Mouse (Mus musculus) hindbrain, embryonic 16.5 days (tissue): Measurements from ENCODE around the gene Cyp1b1. TPM values are rescaled to one million over a fixed set of nuclear protein-coding genes. Genes with fewer than 3 reads are reported as not detected.
A peak's percentile ranks its signal among the peaks of the same experiment; 100 is the strongest.

Source experiments
- ATAC-seq: fragments of 200-750 bp; cut with Nextera tagmentation; 2 replicates; pipeline ENCODE4 v1.8.0; 2017; ENCODE audit warnings: moderate TSS enrichment, moderate library complexity
- H3K27ac ChIP-seq: fragments of 300-500 bp; sonication (generic); 2 replicates; pipeline ENCODE4 v1.5.1; 2014; ENCODE audit warnings: low read depth, mild to moderate bottlenecking, control low read depth, low read length, moderate library complexity
- H3K27me3 ChIP-seq: fragments of 300-500 bp; sonication (generic); replicated peaks from 2 replicates; pipeline ENCODE4 v1.6.1; 2014; ENCODE audit warnings: low read length; ENCODE audit not compliant: control insufficient read depth, insufficient read depth
- H3K36me3 ChIP-seq: fragments of 300-500 bp; sonication (generic); 2 replicates; pipeline ENCODE4 v1.6.1; 2014; ENCODE audit warnings: mild to moderate bottlenecking, low read length, moderate library complexity, mixed read lengths; ENCODE audit not compliant: control insufficient read depth, insufficient read depth
- H3K4me1 ChIP-seq: fragments of 300-500 bp; sonication (generic); 2 replicates; pipeline ENCODE4 v1.6.1; 2014; ENCODE audit warnings: low read depth, low read length; ENCODE audit not compliant: control insufficient read depth, insufficient read depth
- H3K4me2 ChIP-seq: fragments of 300-500 bp; sonication (generic); 2 replicates; pipeline ENCODE4 v1.6.1; 2014; ENCODE audit warnings: mild to moderate bottlenecking, low read length, control low read depth, moderate library complexity
- H3K4me3 ChIP-seq: fragments of 300-500 bp; sonication (generic); 2 replicates; pipeline ENCODE4 v1.5.1; 2014; ENCODE audit warnings: mild to moderate bottlenecking, low read length, control low read depth, moderate library complexity
- H3K9ac ChIP-seq: fragments of 300-500 bp; sonication (generic); 2 replicates; pipeline ENCODE4 v1.6.1; 2014; ENCODE audit warnings: low read depth, mild to moderate bottlenecking, control low read depth, low read length, moderate library complexity
- H3K9me3 ChIP-seq: fragments of 300-500 bp; sonication (generic); 2 replicates; pipeline ENCODE4 v1.6.1; 2014; ENCODE audit warnings: mild to moderate bottlenecking, low read length, moderate library complexity; ENCODE audit not compliant: control insufficient read depth
- WGBS: fragments of 180-500 bp; shearing (Covaris S2); extraction: QIAGEN DNeasy Blood & Tissue Kit; methylation state at CpG from one replicate; pipeline ENCODE4 v1.1.7; 2014; 5-methylcytosine and 5-hydroxymethylcytosine counted together
- polyA plus RNA-seq: library from polyadenylated mRNA; unstranded; fragments of >200 nt; fragmentation: Nextera tagmentation; extraction: Ambion mirVana; gene quantifications from 2 replicates; pipeline ENCODE4 v1.2.1, GENCODE M21; 2015

The Cyp1b1 gene
- polyA plus RNA-seq, 1 experiment from 2014 or later = 7.3 TPM

- H3K27me3 ChIP-seq = no peaks in the 10 kb centered on the region
- no peaks in the 10 kb centered on the region; the same call in 1 of the 2 replicates for H3K4me1 ChIP-seq
- 83% methylated on average over 1 of the region's 1 CpGs for WGBS
- H3K9ac ChIP-seq = no peak overlapping the region
- H3K36me3 ChIP-seq = no peaks in the 10 kb centered on the region
- H3K4me2 ChIP-seq = no peak overlapping the region
- no peak overlapping the region for H3K4me3 ChIP-seq
- H3K27ac ChIP-seq = no peak overlapping the region
- no peaks in the 10 kb centered on the region for H3K9me3 ChIP-seq
- ATAC-seq = no peak
These were observed 28.6 kb upstream of the Cyp1b1 start for GRCm38 (mm10) chr17:79743507-79743906.

- Histone ChIP-seq H3K27ac (no peak overlapping the region), H3K9me3 (no peaks in the 10 kb centered on the region), H3K9ac (no peak overlapping the region), H3K27me3 (no peaks in the 10 kb centered on the region), H3K4me1 (no peaks in the 10 kb centered on the region; the same call in 1 of the 2 replicates), H3K4me3 (no peak overlapping the region), H3K36me3 (no peaks in the 10 kb centered on the region), H3K4me2 (no peak overlapping the region)
- WGBS = 90% methylated on average over 5 of the region's 5 CpGs
- no peak for ATAC-seq
These were observed 27.8 kb upstream of the Cyp1b1 start for GRCm38 (mm10) chr17:79742635-79743034.

DNA sequence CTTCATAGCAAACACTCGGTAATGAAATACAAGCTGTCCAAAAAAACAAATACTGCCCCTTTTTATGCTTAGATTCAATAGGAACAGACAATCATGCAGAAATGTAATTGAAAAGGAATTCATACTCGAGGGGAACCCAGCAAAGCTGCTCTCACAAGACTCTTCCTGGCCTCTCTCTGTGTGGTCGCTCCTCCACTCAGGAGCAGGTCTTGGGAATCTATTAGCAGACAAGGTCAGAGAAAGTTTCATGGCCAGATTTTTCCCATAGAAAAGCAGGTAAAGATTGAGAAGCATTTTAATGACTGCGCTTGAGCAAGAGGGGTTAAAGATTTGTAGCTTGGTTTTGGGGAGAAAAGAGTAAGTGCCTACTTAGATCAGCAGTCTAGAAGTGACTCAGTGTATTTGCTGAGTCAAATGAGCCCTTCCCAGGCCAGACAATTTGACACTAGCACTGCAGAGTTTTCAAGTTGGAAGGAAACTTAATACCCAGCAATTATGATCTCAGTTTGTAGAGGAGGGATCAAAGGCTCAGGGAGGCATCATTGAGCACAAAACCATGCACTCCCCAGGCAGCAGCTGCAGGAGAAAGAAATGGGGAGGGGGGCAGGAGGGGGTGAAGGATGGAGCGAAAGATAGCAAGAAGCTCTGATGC, 24.1 kb upstream of the Cyp1b1 start:
- Histone ChIP-seq H3K27ac (no peak overlapping the region), H3K4me3 (no peak overlapping the region), H3K9me3 (no peaks in the 10 kb centered on the region), H3K4me2 (no peak overlapping the region), H3K4me1 (no peaks in the 10 kb centered on the region), H3K9ac (no peak overlapping the region), H3K27me3 (no peaks in the 10 kb centered on the region), H3K36me3 (no peaks in the 10 kb centered on the region)
- no peak for ATAC-seq
- WGBS = 66% methylated on average over 5 of the region's 5 CpGs

DNA sequence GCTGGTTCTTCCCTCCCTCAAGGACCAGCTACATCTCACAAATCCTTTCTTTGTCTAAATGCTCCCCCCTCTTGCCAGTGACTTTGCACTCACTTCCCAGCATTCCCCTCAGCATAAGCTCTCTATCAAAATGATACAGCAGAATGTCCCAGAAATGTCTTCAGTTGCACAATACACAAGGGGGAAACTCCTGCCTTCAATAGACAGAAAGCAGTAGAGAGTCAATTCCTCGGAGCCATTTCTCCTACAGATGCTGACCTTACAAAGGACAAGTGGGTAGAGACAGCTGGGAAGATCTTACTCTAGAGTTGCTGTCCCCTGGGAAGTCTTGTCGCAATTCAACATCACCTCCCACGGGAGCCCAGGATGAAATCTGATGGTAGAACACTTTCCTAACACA, 22.7 kb upstream of the Cyp1b1 start:
- no peak overlapping the region for H3K4me2 ChIP-seq
- WGBS = 76% methylated on average over 3 of the region's 3 CpGs
- H3K4me3 ChIP-seq = no peak overlapping the region
- no peak overlapping the region for H3K27ac ChIP-seq
- H3K9ac ChIP-seq = no peak overlapping the region
- H3K4me1 ChIP-seq = no peaks in the 10 kb centered on the region
- H3K36me3 ChIP-seq = no peaks in the 10 kb centered on the region
- H3K27me3 ChIP-seq = no peaks in the 10 kb centered on the region
- no peak for ATAC-seq
- no peaks in the 10 kb centered on the region for H3K9me3 ChIP-seq

GRCm38 (mm10) chr17:79733039-79733438, 18.2 kb upstream of the Cyp1b1 start:
- Histone ChIP-seq H3K4me3 (no peak overlapping the region), H3K4me1 (peaks cover 4% of the 10 kb centered on the region; the same call in 1 of the 2 replicates), H3K9ac (no peak overlapping the region), H3K9me3 (no peaks in the 10 kb centered on the region), H3K27me3 (no peaks in the 10 kb centered on the region), H3K36me3 (no peaks in the 10 kb centered on the region), H3K4me2 (no peak overlapping the region), H3K27ac (no peak overlapping the region; the same call in 1 of the 2 replicates)
- WGBS = 56% methylated on average over 4 of the region's 4 CpGs
- no peak for ATAC-seq

- Histone ChIP-seq H3K9ac (no peak overlapping the region), H3K27me3 (no peaks in the 10 kb centered on the region), H3K4me3 (no peak overlapping the region), H3K4me2 (no peak overlapping the region), H3K36me3 (no peaks in the 10 kb centered on the region), H3K9me3 (no peaks in the 10 kb centered on the region), H3K4me1 (peaks cover 4% of the 10 kb centered on the region; the same call in 1 of the 2 replicates), H3K27ac (no peak overlapping the region)
- WGBS = 75% methylated on average over 8 of the region's 8 CpGs
- ATAC-seq = no peak
These were observed 16.1 kb upstream of the Cyp1b1 start for GRCm38 (mm10) chr17:79730988-79731387.

DNA sequence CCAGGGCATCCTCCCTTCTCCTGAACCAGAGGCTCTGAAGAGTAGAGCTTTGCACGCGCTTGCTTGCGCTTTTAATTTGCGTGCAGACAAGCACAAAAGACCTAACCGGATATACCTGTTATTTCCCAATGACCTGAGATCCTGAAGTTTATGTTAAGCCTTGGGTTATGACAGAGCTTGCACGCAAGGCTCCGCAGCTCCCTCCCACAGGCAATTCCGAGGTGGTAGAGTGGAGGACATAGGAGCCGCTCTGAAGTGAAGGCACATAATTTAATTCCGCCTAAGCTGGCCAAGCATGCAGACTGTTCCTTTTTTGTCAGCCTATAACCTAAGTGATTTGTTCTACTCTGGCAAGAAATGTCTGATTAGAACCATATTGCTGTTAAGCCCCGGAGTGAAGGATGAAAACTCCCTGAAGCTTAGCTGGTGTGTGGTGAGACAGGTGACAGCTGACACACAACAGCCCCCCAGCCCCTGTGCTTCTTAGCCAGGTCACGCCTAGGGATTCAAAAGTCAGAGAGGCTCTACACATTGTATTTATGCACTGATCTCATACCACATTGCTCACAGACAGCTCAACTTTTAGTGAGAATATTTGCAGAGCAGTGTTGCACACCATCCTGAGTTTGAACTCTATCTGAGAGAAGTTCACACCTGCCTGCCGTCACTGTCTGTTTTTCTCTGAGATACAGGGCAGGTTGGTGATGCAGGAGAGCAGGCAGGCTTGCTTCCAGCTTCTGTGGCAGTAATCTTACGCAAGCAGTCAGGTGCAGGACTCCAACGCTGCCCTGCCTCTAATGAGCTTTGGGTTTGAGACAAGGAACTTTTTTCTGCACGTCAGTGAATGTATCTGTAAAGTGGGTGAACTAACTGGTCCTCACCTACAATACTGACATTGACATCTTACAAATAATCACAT, 14.0 kb upstream of the Cyp1b1 start:
- Histone ChIP-seq H3K27me3 (no peaks in the 10 kb centered on the region), H3K4me3 (no peak overlapping the region), H3K9me3 (no peaks in the 10 kb centered on the region), H3K27ac (no peak overlapping the region), H3K4me2 (peak overlapping the region; percentile 42), H3K36me3 (no peaks in the 10 kb centered on the region), H3K4me1 (peaks cover 4% of the 10 kb centered on the region; the same call in 1 of the 2 replicates), H3K9ac (no peak overlapping the region)
- 46% methylated on average over 16 of the region's 16 CpGs for WGBS
- ATAC-seq = no peak

- H3K36me3 ChIP-seq = no peaks in the 10 kb centered on the region
- H3K27me3 ChIP-seq = no peaks in the 10 kb centered on the region
- H3K9me3 ChIP-seq = no peaks in the 10 kb centered on the region
- peak overlapping the region; percentile 42 for H3K4me2 ChIP-seq
- H3K4me1 ChIP-seq = peaks cover 4% of the 10 kb centered on the region; the same call in 1 of the 2 replicates
- H3K9ac ChIP-seq = no peak overlapping the region
- no peak overlapping the region for H3K4me3 ChIP-seq
- no peak for ATAC-seq
- no peak overlapping the region for H3K27ac ChIP-seq
- WGBS = 36% methylated on average over 14 of the region's 14 CpGs
These were observed 13.3 kb upstream of the Cyp1b1 start for GRCm38 (mm10) chr17:79728053-79728584.

DNA sequence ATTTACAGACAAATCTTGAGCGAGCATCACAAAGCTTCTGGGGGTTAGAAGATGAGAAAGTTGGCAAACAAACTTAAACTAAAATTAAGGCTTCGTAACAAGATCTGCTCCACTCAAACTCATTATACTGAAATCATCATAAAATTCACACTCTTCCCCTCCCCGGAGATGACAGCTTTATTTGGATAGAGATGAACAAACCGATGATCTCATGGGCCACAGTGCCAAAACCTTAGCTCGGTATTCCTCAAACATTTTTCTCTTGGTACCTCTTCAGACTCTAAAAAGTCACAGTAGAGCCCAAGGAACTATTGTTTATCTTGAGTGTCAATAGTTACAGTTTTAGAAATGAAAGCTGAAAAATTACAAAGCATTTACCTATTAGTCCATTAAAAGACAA, 11.8 kb upstream of the Cyp1b1 start:
- ATAC-seq = no peak
- Histone ChIP-seq H3K4me1 (peaks cover 4% of the 10 kb centered on the region; the same call in 1 of the 2 replicates), H3K27ac (no peak overlapping the region), H3K9ac (no peak overlapping the region), H3K4me3 (no peak overlapping the region), H3K9me3 (no peaks in the 10 kb centered on the region), H3K27me3 (no peaks in the 10 kb centered on the region), H3K36me3 (no peaks in the 10 kb centered on the region), H3K4me2 (no peak overlapping the region)
- WGBS = 88% methylated on average over 5 of the region's 5 CpGs
